Mouse (Mus musculus): ENCODE results near the gene Ly6g5b. TPM values are rescaled to one million over a fixed set of nuclear protein-coding genes. Genes with fewer than 3 reads are reported as not detected.
A peak's percentile ranks its signal among the peaks of the same experiment; 100 is the strongest.
"Not testable (repeated sequence)": the region's sequence is repeated elsewhere in the genome, so short reads cannot be mapped to it uniquely, and the experiment has no call there.

The Ly6g5b gene
- polyA plus RNA-seq, 1 experiment from 2014 or later = 0.63 TPM

DNA sequence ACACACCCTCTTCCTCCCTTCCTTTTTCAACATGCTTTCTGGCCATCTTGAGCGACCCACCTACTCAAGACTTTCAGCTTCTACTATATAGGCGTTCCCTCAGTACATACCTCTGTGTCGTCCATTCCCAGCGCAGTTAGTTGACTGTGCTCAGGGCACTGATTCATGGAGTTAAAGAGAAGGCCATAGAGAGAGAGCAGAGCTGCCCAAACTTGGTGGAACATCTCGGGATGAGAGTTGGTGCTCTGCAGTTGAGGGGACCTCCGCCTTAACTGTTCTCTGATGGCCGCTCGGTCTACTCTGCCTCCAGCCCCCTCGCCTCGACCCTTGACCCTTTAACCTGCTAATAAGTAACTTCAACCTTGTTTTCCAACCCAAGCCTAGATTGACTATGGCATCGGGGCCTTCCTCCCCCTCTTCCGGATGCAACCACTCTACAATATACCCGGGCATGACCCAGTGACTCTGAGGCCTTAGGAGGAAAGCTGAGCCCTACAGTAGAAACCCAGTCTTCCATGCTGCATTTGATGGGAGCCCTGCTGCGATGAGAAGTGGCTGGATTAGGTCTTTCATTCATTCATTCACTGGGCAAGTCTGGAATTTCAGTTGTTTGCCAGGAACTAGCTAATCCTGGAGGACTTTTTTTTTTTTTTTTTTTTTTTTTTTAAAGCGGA lies 16.4 kb upstream of the Ly6g5b start, which contains the start of gene Apom:
TSS of gene Apom (minus strand) at position 551 of the 674 bp plus-strand sequence.
- H3K27ac ChIP-seq (ENCODE audit: low read length) = no peak within 1 kb of the TSS
- 82% methylated on average over 15 of the region's 15 CpGs for WGBS

DNA sequence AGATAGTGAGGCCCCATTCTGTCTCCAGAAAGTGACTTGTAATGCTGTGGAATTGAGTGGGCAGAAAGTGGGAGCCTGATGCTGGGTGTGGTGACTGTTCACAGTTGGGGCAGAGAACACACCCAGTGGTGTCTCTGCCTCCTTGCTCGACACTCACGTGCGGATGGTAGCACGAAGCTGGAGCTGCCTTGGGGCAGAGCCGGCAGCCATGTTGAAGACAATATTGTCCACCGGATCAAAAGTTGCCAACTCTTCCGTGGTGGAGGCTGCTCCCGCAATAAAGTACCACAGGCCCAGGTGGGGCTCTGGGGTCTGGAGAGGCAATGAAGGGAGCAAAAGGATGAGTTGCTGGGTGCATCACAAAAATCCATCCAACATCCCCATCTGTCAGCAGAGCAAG lies 15.8 kb upstream of the Ly6g5b start:
- no peak for ATAC-seq (replicated peaks; ENCODE audit: extremely low read depth, insufficient read depth, low FRiP score)

More for the DNA sequence above, 16.4 kb upstream of the Ly6g5b start, which contains the start of gene Apom:
- no peak within 1 kb of the TSS for H3K9ac ChIP-seq (ENCODE audit: low read length)
- H3K36me3 ChIP-seq (ENCODE audit: control insufficient read depth, insufficient read depth) = no peaks in the 10 kb centered on the region
- no peak within 1 kb of the TSS for H3K4me3 ChIP-seq (ENCODE audit: low read length)
- no peaks in the 10 kb centered on the region for H3K9me3 ChIP-seq (replicated peaks; ENCODE audit: control insufficient read depth, low read length)
- H3K27me3 ChIP-seq (ENCODE audit: control insufficient read depth, insufficient read depth, low read length) = no peaks in the 10 kb centered on the region
- no peak for ATAC-seq (replicated peaks; ENCODE audit: extremely low read depth, insufficient read depth, low FRiP score)
- H3K4me1 ChIP-seq (ENCODE audit: control insufficient read depth, insufficient read depth, low read length) = peaks cover 18% of the 10 kb centered on the region
- H3K4me2 ChIP-seq (ENCODE audit: low read depth, low read length) = no peak within 1 kb of the TSS

DNA sequence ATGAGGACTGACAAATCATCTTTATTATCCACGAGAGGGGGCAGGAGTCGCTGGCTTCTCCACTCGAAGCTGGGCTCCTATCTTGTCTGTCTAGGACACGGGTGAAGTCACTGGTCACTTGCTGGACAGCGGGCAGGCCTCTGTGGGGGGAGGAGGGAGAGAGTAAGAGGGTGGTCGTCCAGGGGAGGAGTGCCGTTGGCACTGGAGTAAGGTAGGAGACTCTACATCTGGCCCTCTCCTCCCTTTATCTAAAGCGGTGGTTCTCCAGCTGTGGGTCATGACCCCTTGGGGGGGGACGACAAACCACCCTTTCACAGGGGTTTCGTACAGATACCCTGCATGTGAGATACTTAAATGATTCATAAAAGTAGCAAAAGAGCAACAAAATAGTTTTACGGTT lies 13.8 kb upstream of the Ly6g5b start:
- no peak for ATAC-seq (replicated peaks; ENCODE audit: extremely low read depth, insufficient read depth, low FRiP score)
- H3K27ac ChIP-seq (ENCODE audit: low read length) = no peak overlapping the region
- H3K4me2 ChIP-seq (ENCODE audit: low read depth, low read length) = no peak overlapping the region
- 60% methylated on average over 11 of the region's 11 CpGs for WGBS
- H3K4me3 ChIP-seq (ENCODE audit: low read length) = no peak overlapping the region
- no peaks in the 10 kb centered on the region for H3K27me3 ChIP-seq (ENCODE audit: control insufficient read depth, insufficient read depth, low read length)
- no peaks in the 10 kb centered on the region for H3K36me3 ChIP-seq (ENCODE audit: control insufficient read depth, insufficient read depth)
- H3K9ac ChIP-seq (ENCODE audit: low read length) = no peak overlapping the region
- peaks cover 17% of the 10 kb centered on the region for H3K4me1 ChIP-seq (ENCODE audit: control insufficient read depth, insufficient read depth, low read length)
- H3K9me3 ChIP-seq (replicated peaks; ENCODE audit: control insufficient read depth, low read length) = no peaks in the 10 kb centered on the region

More for the DNA sequence above, 15.8 kb upstream of the Ly6g5b start:
- H3K4me1 ChIP-seq (ENCODE audit: control insufficient read depth, insufficient read depth, low read length) = peaks cover 12% of the 10 kb centered on the region
- no peak overlapping the region for H3K9ac ChIP-seq (ENCODE audit: low read length)
- 87% methylated on average over 8 of the region's 8 CpGs for WGBS
- no peak overlapping the region for H3K4me2 ChIP-seq (ENCODE audit: low read depth, low read length)
- no peaks in the 10 kb centered on the region for H3K27me3 ChIP-seq (ENCODE audit: control insufficient read depth, insufficient read depth, low read length)
- no peak overlapping the region for H3K4me3 ChIP-seq (ENCODE audit: low read length)
- H3K36me3 ChIP-seq (ENCODE audit: control insufficient read depth, insufficient read depth) = no peaks in the 10 kb centered on the region
- H3K9me3 ChIP-seq (replicated peaks; ENCODE audit: control insufficient read depth, low read length) = no peaks in the 10 kb centered on the region
- H3K27ac ChIP-seq (ENCODE audit: low read length) = no peak overlapping the region

DNA sequence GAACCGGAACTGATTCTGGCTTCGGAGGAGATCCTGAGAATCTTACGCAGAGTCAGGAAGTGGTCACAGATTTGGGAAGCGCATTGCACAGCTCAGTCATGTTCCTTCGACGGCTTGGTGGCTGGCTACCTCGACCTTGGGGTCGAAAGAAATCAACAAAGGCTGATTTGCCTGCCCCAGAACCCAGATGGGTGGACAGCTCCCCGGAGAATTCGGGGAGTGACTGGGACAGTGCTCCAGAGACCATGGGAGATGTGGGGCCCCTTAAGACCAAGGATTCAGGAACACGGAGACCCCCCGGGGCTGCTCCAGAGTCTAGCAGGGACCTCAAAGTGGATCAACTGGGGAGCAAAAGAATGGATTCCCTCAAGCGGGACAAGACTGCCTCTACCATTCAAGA lies 11.8 kb upstream of the Ly6g5b start:
- WGBS = 62% methylated on average over 13 of the region's 13 CpGs
- peak overlapping the region; percentile 79 for H3K27ac ChIP-seq (ENCODE audit: low read length)
- H3K4me3 ChIP-seq (ENCODE audit: low read length) = peak overlapping the region; percentile 64
- no peaks in the 10 kb centered on the region for H3K36me3 ChIP-seq (ENCODE audit: control insufficient read depth, insufficient read depth)
- no peaks in the 10 kb centered on the region for H3K27me3 ChIP-seq (ENCODE audit: control insufficient read depth, insufficient read depth, low read length)
- peak overlapping the region; percentile 86 for H3K4me2 ChIP-seq (ENCODE audit: low read depth, low read length)
- H3K4me1 ChIP-seq (ENCODE audit: control insufficient read depth, insufficient read depth, low read length) = peaks cover 20% of the 10 kb centered on the region
- no peaks in the 10 kb centered on the region for H3K9me3 ChIP-seq (replicated peaks; ENCODE audit: control insufficient read depth, low read length)
- H3K9ac ChIP-seq (ENCODE audit: low read length) = peak overlapping the region; percentile 77
- ATAC-seq (replicated peaks; ENCODE audit: extremely low read depth, insufficient read depth, low FRiP score) = no peak

DNA sequence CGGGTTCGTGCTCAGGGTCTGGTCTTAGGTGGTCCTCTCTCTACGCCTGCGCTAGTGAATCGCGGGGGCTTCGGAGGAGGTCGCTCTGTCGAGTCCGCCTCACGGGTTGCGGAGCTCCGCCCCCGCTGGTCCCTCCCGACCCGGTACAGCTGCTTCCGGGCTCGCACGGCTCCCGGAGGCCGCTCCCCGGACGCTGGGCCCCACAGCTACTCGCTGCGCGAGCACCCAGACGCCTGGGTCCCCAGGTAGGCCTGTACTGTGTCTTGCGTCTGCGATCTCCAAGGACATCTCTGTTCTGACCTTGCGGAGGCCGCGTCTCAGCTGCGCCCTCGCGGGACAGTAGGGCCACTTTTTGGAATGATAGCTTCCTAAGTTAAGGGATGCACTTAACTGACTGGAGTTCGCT lies 11.0 kb upstream of the Ly6g5b start, which contains the start of gene D17H6S53E:
TSS of gene D17H6S53E (plus strand) at position 168 of the 406 bp plus-strand sequence.
- Histone ChIP-seq H3K27me3 (ENCODE audit: control insufficient read depth, insufficient read depth, low read length) (no peaks in the 10 kb centered on the region), H3K4me3 (ENCODE audit: low read length) (peak within 1 kb of the TSS; percentile 64), H3K36me3 (ENCODE audit: control insufficient read depth, insufficient read depth) (no peaks in the 10 kb centered on the region), H3K9me3 (replicated peaks; ENCODE audit: control insufficient read depth, low read length) (no peaks in the 10 kb centered on the region), H3K27ac (ENCODE audit: low read length) (peak within 1 kb of the TSS; percentile 79), H3K4me2 (ENCODE audit: low read depth, low read length) (peak within 1 kb of the TSS; percentile 86), H3K9ac (ENCODE audit: low read length) (peak within 1 kb of the TSS; percentile 77), H3K4me1 (ENCODE audit: control insufficient read depth, insufficient read depth, low read length) (peaks cover 21% of the 10 kb centered on the region)
- ATAC-seq (replicated peaks; ENCODE audit: extremely low read depth, insufficient read depth, low FRiP score) = peak; percentile 58
- under 1% methylated on average over 36 of the region's 36 CpGs for WGBS

DNA sequence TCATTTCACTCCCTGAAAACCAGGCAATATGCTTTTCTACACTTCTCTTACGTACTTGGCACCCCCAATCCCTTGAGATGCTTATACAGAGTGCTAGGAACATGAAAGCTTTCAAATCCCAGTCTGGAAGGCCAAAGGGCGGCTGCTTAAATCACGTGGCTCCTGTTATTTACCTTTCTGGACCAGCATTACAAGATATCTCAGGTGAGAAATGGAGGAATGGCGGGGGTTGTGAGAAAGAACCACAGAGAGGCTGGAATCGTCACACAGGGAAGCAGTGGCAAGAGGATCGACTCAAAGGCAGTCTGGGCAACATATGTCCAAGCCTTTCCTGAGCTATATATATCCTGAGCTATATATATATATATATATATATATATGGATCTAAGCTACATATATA lies 10.3 kb upstream of the Ly6g5b start:
- WGBS = 27% methylated on average over 6 of the region's 6 CpGs
- H3K27me3 ChIP-seq (ENCODE audit: control insufficient read depth, insufficient read depth, low read length) = no peaks in the 10 kb centered on the region
- peak overlapping the region; percentile 86 for H3K4me2 ChIP-seq (ENCODE audit: low read depth, low read length)
- no peaks in the 10 kb centered on the region for H3K36me3 ChIP-seq (ENCODE audit: control insufficient read depth, insufficient read depth)
- H3K27ac ChIP-seq (ENCODE audit: low read length) = peak overlapping the region; percentile 79
- no peaks in the 10 kb centered on the region for H3K9me3 ChIP-seq (replicated peaks; ENCODE audit: control insufficient read depth, low read length)
- peak overlapping the region; percentile 77 for H3K9ac ChIP-seq (ENCODE audit: low read length)
- H3K4me1 ChIP-seq (ENCODE audit: control insufficient read depth, insufficient read depth, low read length) = peaks cover 21% of the 10 kb centered on the region
- ATAC-seq (replicated peaks; ENCODE audit: extremely low read depth, insufficient read depth, low FRiP score) = no peak
- H3K4me3 ChIP-seq (ENCODE audit: low read length) = peak overlapping the region; percentile 64

DNA sequence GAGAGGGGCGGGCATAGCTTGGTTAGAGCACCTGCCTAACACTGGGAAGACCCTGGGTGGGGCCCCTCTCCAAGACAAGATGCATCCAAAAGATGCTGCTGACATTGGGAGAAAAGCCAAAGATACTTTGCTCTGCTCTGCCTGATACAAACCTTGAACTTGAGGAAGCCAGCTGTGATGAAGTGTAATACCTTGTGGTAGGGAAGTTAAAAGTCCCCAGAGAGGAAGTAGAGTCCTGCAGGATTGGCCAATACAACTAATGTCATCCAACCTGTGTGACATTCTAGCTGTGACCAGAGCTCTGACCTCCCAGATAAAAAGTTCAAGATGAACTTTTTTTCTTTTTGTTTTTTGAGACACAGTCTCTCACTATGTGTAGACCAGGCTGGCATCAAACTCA lies 9.9 kb upstream of the Ly6g5b start:
- Histone ChIP-seq H3K27me3 (ENCODE audit: control insufficient read depth, insufficient read depth, low read length) (no peaks in the 10 kb centered on the region), H3K9me3 (replicated peaks; ENCODE audit: control insufficient read depth, low read length) (no peaks in the 10 kb centered on the region), H3K4me2 (ENCODE audit: low read depth, low read length) (no peak overlapping the region), H3K4me3 (ENCODE audit: low read length) (no peak overlapping the region), H3K27ac (ENCODE audit: low read length) (no peak overlapping the region), H3K4me1 (ENCODE audit: control insufficient read depth, insufficient read depth, low read length) (peaks cover 25% of the 10 kb centered on the region), H3K9ac (ENCODE audit: low read length) (no peak overlapping the region), H3K36me3 (ENCODE audit: control insufficient read depth, insufficient read depth) (no peaks in the 10 kb centered on the region)
- 85% methylated on average over 1 of the region's 1 CpGs for WGBS
- no peak for ATAC-seq (replicated peaks; ENCODE audit: extremely low read depth, insufficient read depth, low FRiP score)

DNA sequence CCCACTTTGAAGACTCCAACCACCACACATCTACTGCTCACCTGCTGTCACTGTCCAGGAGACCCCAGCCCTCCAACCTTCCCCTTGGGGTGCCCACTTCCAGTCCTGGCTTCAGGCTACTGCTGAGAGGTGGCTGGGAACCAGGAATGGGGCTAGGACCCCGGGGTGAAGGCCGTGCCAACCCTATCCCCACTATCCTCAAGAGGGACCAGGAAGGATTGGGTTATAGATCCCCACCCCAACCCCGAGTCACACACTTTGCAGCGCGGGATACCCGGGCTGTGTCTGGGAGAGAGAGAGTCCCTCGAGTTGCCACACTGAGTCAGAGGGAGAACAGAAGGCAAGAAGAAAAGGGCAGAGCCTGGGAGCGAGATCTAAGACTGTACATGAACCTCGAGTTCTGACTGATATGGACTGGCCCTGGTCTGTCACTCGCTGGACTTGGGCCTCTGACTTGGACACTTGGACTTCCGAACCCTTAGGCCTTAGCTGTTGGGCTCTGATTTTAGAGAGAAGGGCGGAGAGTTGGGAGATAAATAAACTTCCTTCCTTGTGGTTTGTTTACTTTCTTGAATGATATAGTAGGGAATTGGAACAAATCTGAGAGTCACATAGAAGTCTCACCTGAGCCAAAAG lies 9.2 kb upstream of the Ly6g5b start:
- not testable (repeated sequence) for H3K9ac ChIP-seq (ENCODE audit: low read length); H3K4me3 ChIP-seq (ENCODE audit: low read length); H3K27me3 ChIP-seq (ENCODE audit: control insufficient read depth, insufficient read depth, low read length); H3K36me3 ChIP-seq (ENCODE audit: control insufficient read depth, insufficient read depth); H3K4me2 ChIP-seq (ENCODE audit: low read depth, low read length); H3K27ac ChIP-seq (ENCODE audit: low read length); H3K9me3 ChIP-seq (replicated peaks; ENCODE audit: control insufficient read depth, low read length); ATAC-seq (replicated peaks; ENCODE audit: extremely low read depth, insufficient read depth, low FRiP score)
- peaks cover 31% of the 10 kb centered on the region for H3K4me1 ChIP-seq (ENCODE audit: control insufficient read depth, insufficient read depth, low read length)
- 89% methylated on average over 12 of the region's 12 CpGs for WGBS

DNA sequence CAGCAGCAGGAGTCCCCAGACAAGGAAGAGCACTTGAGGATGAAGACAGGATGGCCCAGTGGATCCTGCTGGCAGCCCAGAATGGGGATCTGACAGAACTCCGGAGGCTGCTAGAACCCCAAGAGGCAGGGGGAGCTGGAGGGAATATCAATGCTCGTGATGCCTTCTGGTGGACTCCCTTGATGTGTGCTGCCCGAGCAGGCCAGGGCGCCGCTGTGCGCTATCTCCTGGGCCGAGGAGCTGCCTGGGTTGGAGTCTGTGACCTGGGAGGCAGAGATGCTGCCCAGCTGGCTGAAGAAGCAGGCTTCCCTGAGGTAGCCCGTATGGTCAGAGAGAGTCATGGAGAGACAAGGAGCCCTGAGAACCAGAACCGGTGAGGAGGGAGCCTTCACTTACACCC lies 8.1 kb upstream of the Ly6g5b start:
- not testable (repeated sequence) for ATAC-seq (replicated peaks; ENCODE audit: extremely low read depth, insufficient read depth, low FRiP score); H3K9me3 ChIP-seq (replicated peaks; ENCODE audit: control insufficient read depth, low read length); H3K9ac ChIP-seq (ENCODE audit: low read length); H3K27ac ChIP-seq (ENCODE audit: low read length); H3K4me2 ChIP-seq (ENCODE audit: low read depth, low read length); H3K27me3 ChIP-seq (ENCODE audit: control insufficient read depth, insufficient read depth, low read length); H3K4me3 ChIP-seq (ENCODE audit: low read length)
- WGBS = 85% methylated on average over 9 of the region's 9 CpGs
- Histone ChIP-seq H3K4me1 (ENCODE audit: control insufficient read depth, insufficient read depth, low read length) (peaks cover 31% of the 10 kb centered on the region), H3K36me3 (ENCODE audit: control insufficient read depth, insufficient read depth) (peaks cover 11% of the 10 kb centered on the region)
